Mouse (Mus musculus): ENCODE results near the gene N4bp1.

DNA sequence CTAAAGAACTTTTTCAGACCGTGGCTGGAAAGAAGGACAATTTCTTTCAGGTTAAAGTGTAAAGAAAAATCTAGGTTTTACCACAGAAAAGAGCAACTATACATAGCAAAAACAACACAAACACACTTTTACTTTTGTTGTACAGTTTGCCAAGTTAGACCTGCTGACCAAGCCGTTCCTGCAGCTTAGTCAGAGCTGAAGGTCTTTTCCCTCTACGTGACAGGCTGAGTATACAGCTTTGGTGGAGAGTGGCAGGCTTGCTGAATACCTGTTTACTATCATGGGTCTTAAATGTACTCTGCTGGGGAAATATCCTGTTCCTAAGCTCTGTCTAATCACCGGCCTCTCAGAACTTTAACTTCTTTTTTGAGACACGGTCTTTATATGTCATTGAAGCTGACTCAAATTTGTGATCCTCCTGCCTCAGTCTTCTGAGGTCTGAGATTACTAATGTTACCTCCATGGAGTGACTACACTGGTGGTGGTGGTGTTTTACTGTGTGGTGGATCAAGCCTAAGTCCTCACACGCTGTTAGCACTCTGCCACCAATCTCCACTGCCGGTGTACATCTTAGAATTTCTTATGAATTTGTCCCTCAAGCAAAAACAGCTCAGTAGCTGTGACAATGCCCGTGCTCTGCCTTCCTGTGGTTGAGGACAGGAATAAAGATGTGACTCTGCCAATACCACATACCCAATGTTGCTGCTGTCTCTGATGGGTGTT lies 31.6 kb downstream of the N4bp1 start:
- no peak for TF ChIP-seq CTCF (IDR thresholded peaks at IDR 0.05; ENCODE audit: low read depth)
- no peak for TF ChIP-seq EP300 (IDR thresholded peaks at IDR 0.05; ENCODE audit: low read depth)
